Mouse (Mus musculus) kidney, postnatal 0 days (tissue): ENCODE measurements around the gene Btnl2. TPM values are rescaled to one million over a fixed set of nuclear protein-coding genes. Genes with fewer than 3 reads are reported as not detected.

Experiments used
- ATAC-seq: fragments of 200-750 bp; cut with Nextera tagmentation; replicated peaks from 2 replicates; pipeline ENCODE4 v1.8.0; 2017; ENCODE audit warnings: low read depth, moderate number of reproducible peaks, moderate TSS enrichment, moderate library complexity; ENCODE audit not compliant: low FRiP score
- DNase-seq: peaks from one replicate; pipeline ENCODE4 v3.0.0-alpha.2; 2016; ENCODE audit warnings: low spot score
- H3K27ac ChIP-seq: fragments of 300-500 bp; sonication (generic); 2 replicates; pipeline ENCODE4 v1.5.1; 2014; ENCODE audit warnings: mild to moderate bottlenecking
- H3K27me3 ChIP-seq: fragments of 300-500 bp; sonication (generic); 2 replicates; pipeline ENCODE4 v1.6.1; 2014; ENCODE audit warnings: low read length, mixed read lengths; ENCODE audit not compliant: insufficient read depth
- H3K36me3 ChIP-seq: fragments of 300-500 bp; sonication (generic); 2 replicates; pipeline ENCODE4 v1.6.1; 2014; ENCODE audit warnings: low read length, mixed read lengths; ENCODE audit not compliant: insufficient read depth
- H3K4me1 ChIP-seq: fragments of 300-500 bp; sonication (generic); replicated peaks from 2 replicates; pipeline ENCODE4 v1.6.1; 2014; ENCODE audit warnings: antibody characterized with exemption, low read length, mixed read lengths; ENCODE audit not compliant: insufficient read depth
- H3K4me2 ChIP-seq: fragments of 300-500 bp; sonication (generic); 2 replicates; pipeline ENCODE4 v1.6.1; 2014; ENCODE audit warnings: mild to moderate bottlenecking, low read length, moderate library complexity, mixed read lengths
- H3K4me3 ChIP-seq: fragments of 300-500 bp; sonication (generic); replicated peaks from 2 replicates; pipeline ENCODE4 v1.5.1; 2014; ENCODE audit warnings: low read depth, low read length
- H3K9ac ChIP-seq: fragments of 300-500 bp; sonication (generic); 2 replicates; pipeline ENCODE4 v1.6.1; 2014; ENCODE audit warnings: low read depth, low read length
- H3K9me3 ChIP-seq: fragments of 300-500 bp; sonication (generic); replicated peaks from 2 replicates; pipeline ENCODE4 v1.6.1; 2016; ENCODE audit warnings: low read length, inconsistent platforms, mixed read lengths
- CTCF ChIP-seq: IDR thresholded peaks from 2 replicates; pipeline ENCODE4 v1.5.1; 2016; ENCODE audit warnings: antibody characterized with exemption, low read depth, mild to moderate bottlenecking, moderate library complexity
- WGBS: fragments of 180-500 bp; shearing (Covaris S2); extraction: QIAGEN DNeasy Blood & Tissue Kit; methylation state at CpG from one replicate; pipeline ENCODE4 v1.1.7; 2014; 5-methylcytosine and 5-hydroxymethylcytosine counted together
- polyA plus RNA-seq: library from polyadenylated mRNA; unstranded; fragments of >200 nt; fragmentation: Nextera tagmentation; extraction: Ambion mirVana; gene quantifications from 2 replicates; pipeline ENCODE4 v1.2.1, GENCODE M21; 2015

The Btnl2 gene
- polyA plus RNA-seq, 1 experiment from 2014 or later, result 0.04 TPM

GRCm38 (mm10) chr17:34344882-34345281 lies 9.7 kb upstream of the Btnl2 start:
- Histone ChIP-seq H3K4me2 (no peak overlapping the region), H3K9ac (no peak overlapping the region), H3K9me3 (no peaks in the 10 kb centered on the region), H3K27ac (no peak overlapping the region), H3K36me3 (no peaks in the 10 kb centered on the region), H3K4me3 (no peak overlapping the region), H3K4me1 (no peaks in the 10 kb centered on the region), H3K27me3 (no peaks in the 10 kb centered on the region)
- TF ChIP-seq CTCF, result no peak
- DNase-seq (no peak), ATAC-seq (no peak)
- 81% methylated on average over 4 of the region's 4 CpGs for WGBS

- Histone ChIP-seq H3K9ac (no peak overlapping the region), H3K4me1 (no peaks in the 10 kb centered on the region), H3K27me3 (no peaks in the 10 kb centered on the region), H3K4me2 (no peak overlapping the region), H3K36me3 (no peaks in the 10 kb centered on the region), H3K9me3 (no peaks in the 10 kb centered on the region), H3K4me3 (no peak overlapping the region), H3K27ac (no peak overlapping the region)
- TF ChIP-seq CTCF, result no peak
- WGBS, result 86% methylated on average over 7 of the region's 7 CpGs
- no peak for ATAC-seq
- no peak for DNase-seq
Observed at GRCm38 (mm10) chr17:34345486-34345885, 9.1 kb upstream of the Btnl2 start.

GRCm38 (mm10) chr17:34346041-34346440 lies 8.6 kb upstream of the Btnl2 start:
- H3K4me1 ChIP-seq, result no peaks in the 10 kb centered on the region
- no peaks in the 10 kb centered on the region for H3K36me3 ChIP-seq
- DNase-seq, result no peak
- no peaks in the 10 kb centered on the region for H3K27me3 ChIP-seq
- no peak overlapping the region for H3K9ac ChIP-seq
- ATAC-seq, result no peak
- no peak overlapping the region for H3K4me2 ChIP-seq
- H3K27ac ChIP-seq, result no peak overlapping the region
- TF ChIP-seq CTCF, result no peak
- 68% methylated on average over 3 of the region's 3 CpGs for whole genome bisulfite sequencing
- no peak overlapping the region for H3K4me3 ChIP-seq
- H3K9me3 ChIP-seq, result no peaks in the 10 kb centered on the region

- peak; percentile 60 for DNase-seq
- H3K9ac ChIP-seq, result no peak overlapping the region
Observed at GRCm38 (mm10) chr17:34347606-34348308, 6.9 kb upstream of the Btnl2 start.

GRCm38 (mm10) chr17:34349429-34349828 lies 5.2 kb upstream of the Btnl2 start:
- Histone ChIP-seq H3K4me3 (no peak overlapping the region), H3K27ac (no peak overlapping the region), H3K27me3 (no peaks in the 10 kb centered on the region), H3K4me2 (no peak overlapping the region), H3K9me3 (no peaks in the 10 kb centered on the region), H3K9ac (no peak overlapping the region), H3K36me3 (no peaks in the 10 kb centered on the region), H3K4me1 (no peaks in the 10 kb centered on the region)
- TF ChIP-seq CTCF, result peak; percentile 93
- WGBS, result 6% methylated on average over 4 of the region's 4 CpGs
- ATAC-seq (no peak; the same call in 1 of the 2 replicates), DNase-seq (peak; percentile 83)

More at GRCm38 (mm10) chr17:34347606-34348308, 6.9 kb upstream of the Btnl2 start:
- no peak for TF ChIP-seq CTCF
- Histone ChIP-seq H3K4me1 (no peaks in the 10 kb centered on the region), H3K27ac (no peak overlapping the region), H3K4me2 (no peak overlapping the region), H3K9me3 (no peaks in the 10 kb centered on the region), H3K27me3 (no peaks in the 10 kb centered on the region), H3K36me3 (no peaks in the 10 kb centered on the region), H3K4me3 (no peak overlapping the region)
- 67% methylated on average over 6 of the region's 6 CpGs for WGBS
- ATAC-seq, result no peak

- H3K4me2 ChIP-seq, result no peak overlapping the region
- no peaks in the 10 kb centered on the region for H3K27me3 ChIP-seq
- H3K9ac ChIP-seq, result no peak overlapping the region
- DNase-seq (no peak), ATAC-seq (no peak)
- no peak overlapping the region for H3K4me3 ChIP-seq
- H3K36me3 ChIP-seq, result no peaks in the 10 kb centered on the region
- H3K27ac ChIP-seq, result no peak overlapping the region
- H3K4me1 ChIP-seq, result no peaks in the 10 kb centered on the region
- WGBS, result 76% methylated on average over 1 of the region's 1 CpGs
- no peak for TF ChIP-seq CTCF
- no peaks in the 10 kb centered on the region for H3K9me3 ChIP-seq
Observed at GRCm38 (mm10) chr17:34354940-34355339, 318 bp downstream of the Btnl2 start.
